Mouse (Mus musculus) heart, postnatal 0 days (tissue): ENCODE measurements at regions not wholly inside any gene's neighbourhood (a gene's known extent, or its start where the extent isn't known, plus 50 kb on each side); places are given as distances from the start of the nearest gene placed in this dataset.
"Not testable (repeated sequence)": the region's sequence is repeated elsewhere in the genome, so short reads cannot be mapped to it uniquely, and the experiment has no call there.

Source experiments
- ATAC-seq: fragments of 200-750 bp; cut with Nextera tagmentation; 2 replicates; pipeline ENCODE4 v1.8.0; 2017; ENCODE audit warnings: low read depth, moderate number of reproducible peaks, moderate library complexity; ENCODE audit not compliant: insufficient read depth
- DNase-seq: peaks from one replicate; pipeline ENCODE4 v3.0.0-alpha.2; 2016; ENCODE audit warnings: low spot score
- H3K27ac ChIP-seq: fragments of 300-500 bp; sonication (generic); 2 replicates; pipeline ENCODE4 v1.5.1; 2014; ENCODE audit warnings: low read depth, mild to moderate bottlenecking
- H3K27me3 ChIP-seq: fragments of 300-500 bp; sonication (generic); 2 replicates; pipeline ENCODE4 v1.6.1; 2014; ENCODE audit warnings: low read length, mixed read lengths; ENCODE audit not compliant: control insufficient read depth, insufficient read depth
- H3K36me3 ChIP-seq: fragments of 300-500 bp; sonication (generic); replicated peaks from 2 replicates; pipeline ENCODE4 v1.6.1; 2014; ENCODE audit warnings: low read length, mixed read lengths; ENCODE audit not compliant: control insufficient read depth, insufficient read depth
- H3K4me1 ChIP-seq: fragments of 300-500 bp; sonication (generic); 2 replicates; pipeline ENCODE4 v1.6.1; 2014; ENCODE audit warnings: antibody characterized with exemption; ENCODE audit not compliant: control insufficient read depth, insufficient read depth
- H3K4me2 ChIP-seq: fragments of 300-500 bp; sonication (generic); 2 replicates; pipeline ENCODE4 v1.6.1; 2014; ENCODE audit warnings: low read depth, mild to moderate bottlenecking, low read length, moderate library complexity
- H3K4me3 ChIP-seq: fragments of 300-500 bp; sonication (generic); 2 replicates; pipeline ENCODE4 v1.5.1; 2014; ENCODE audit warnings: low read depth, low read length
- H3K9ac ChIP-seq: fragments of 300-500 bp; sonication (generic); replicated peaks from 2 replicates; pipeline ENCODE4 v1.6.1; 2014; ENCODE audit warnings: low read depth, low read length, mixed read lengths
- H3K9me3 ChIP-seq: fragments of 300-500 bp; sonication (generic); replicated peaks from 2 replicates; pipeline ENCODE4 v1.6.1; 2016; ENCODE audit warnings: low read length; ENCODE audit not compliant: control insufficient read depth
- CTCF ChIP-seq: IDR thresholded peaks from 2 replicates; pipeline ENCODE4 v1.5.1; 2016; ENCODE audit warnings: antibody characterized with exemption, control low read depth, low read depth
- EP300 ChIP-seq: IDR thresholded peaks from 2 replicates; pipeline ENCODE4 v1.6.1; 2016; ENCODE audit warnings: antibody characterized with exemption, low read depth
- WGBS: fragments of 180-500 bp; shearing (Covaris S2); extraction: QIAGEN DNeasy Blood & Tissue Kit; methylation state at CpG from one replicate; pipeline ENCODE4 v1.1.7; 2014; 5-methylcytosine and 5-hydroxymethylcytosine counted together

GRCm38 (mm10) chr10:6301514-6301913, 379.3 kb upstream of the Rgs17 start:
- DNase-seq: no peak
- ATAC-seq: no peak
- H3K4me3 ChIP-seq: no peak overlapping the region

GRCm38 (mm10) chr10:6309351-6309750, 387.2 kb upstream of the Rgs17 start:
- ATAC-seq (no peak), DNase-seq (no peak)
- Histone ChIP-seq H3K4me2 (no peak overlapping the region), H3K9ac (no peak overlapping the region), H3K9me3 (no peaks in the 10 kb centered on the region; the same call in 1 of the 2 replicates), H3K27me3 (no peaks in the 10 kb centered on the region), H3K36me3 (no peaks in the 10 kb centered on the region), H3K4me1 (no peaks in the 10 kb centered on the region), H3K4me3 (no peak overlapping the region), H3K27ac (no peak overlapping the region)
- WGBS: 77% methylated on average over 2 of the region's 2 CpGs
- TF ChIP-seq EP300 (no peak), CTCF (no peak)

More at GRCm38 (mm10) chr10:6301514-6301913, 379.3 kb upstream of the Rgs17 start:
- TF ChIP-seq CTCF (no peak), EP300 (no peak)
- Histone ChIP-seq H3K4me2 (no peak overlapping the region), H3K9ac (no peak overlapping the region), H3K9me3 (no peaks in the 10 kb centered on the region), H3K27me3 (no peaks in the 10 kb centered on the region), H3K36me3 (no peaks in the 10 kb centered on the region), H3K27ac (no peak overlapping the region), H3K4me1 (no peaks in the 10 kb centered on the region)

- Histone ChIP-seq H3K9me3 (no peaks in the 10 kb centered on the region), H3K27me3 (no peaks in the 10 kb centered on the region), H3K9ac (no peak overlapping the region), H3K4me1 (no peaks in the 10 kb centered on the region), H3K4me2 (no peak overlapping the region), H3K4me3 (no peak overlapping the region), H3K36me3 (no peaks in the 10 kb centered on the region), H3K27ac (no peak overlapping the region)
- no peak for TF ChIP-seq CTCF
- TF ChIP-seq EP300: no peak
- 82% methylated on average over 8 of the region's 8 CpGs for WGBS
- DNase-seq: no peak
- ATAC-seq: no peak
These were observed 416.7 kb upstream of the Oprm1 start for GRCm38 (mm10) chr10:6341572-6341971.

- not testable (repeated sequence) for ATAC-seq, H3K9ac ChIP-seq
- WGBS: 83% methylated on average over 14 of the region's 14 CpGs
These were observed 409.1 kb upstream of the Oprm1 start for GRCm38 (mm10) chr10:6349216-6349615.

GRCm38 (mm10) chr10:6366182-6366581, 392.1 kb upstream of the Oprm1 start:
- H3K9ac ChIP-seq: no peak overlapping the region

More at GRCm38 (mm10) chr10:6349216-6349615, 409.1 kb upstream of the Oprm1 start:
- not testable (repeated sequence) for H3K36me3 ChIP-seq, H3K4me1 ChIP-seq, H3K27ac ChIP-seq, H3K27me3 ChIP-seq, H3K9me3 ChIP-seq, DNase-seq, H3K4me2 ChIP-seq, H3K4me3 ChIP-seq

GRCm38 (mm10) chr10:6371666-6372065, 386.6 kb upstream of the Oprm1 start:
- Histone ChIP-seq H3K4me1 (no peaks in the 10 kb centered on the region), H3K27ac (no peak overlapping the region), H3K36me3 (no peaks in the 10 kb centered on the region), H3K4me2 (no peak overlapping the region), H3K27me3 (no peaks in the 10 kb centered on the region), H3K9ac (no peak overlapping the region), H3K4me3 (no peak overlapping the region), H3K9me3 (no peaks in the 10 kb centered on the region)
- ATAC-seq: 0 out of 2 replicates have a peak, but pooled peaks have one; percentile 41
- TF ChIP-seq CTCF (no peak), EP300 (0 out of 2 replicates have a peak, but pooled peaks have one; percentile 57)
- 31% methylated on average over 2 of the region's 2 CpGs for WGBS
- peak; percentile 23 for DNase-seq

More at GRCm38 (mm10) chr10:6366182-6366581, 392.1 kb upstream of the Oprm1 start:
- DNase-seq: peak; percentile 15
- Histone ChIP-seq H3K4me2 (no peak overlapping the region), H3K36me3 (no peaks in the 10 kb centered on the region), H3K4me1 (peaks cover 7% of the 10 kb centered on the region; the same call in 1 of the 2 replicates), H3K27me3 (no peaks in the 10 kb centered on the region), H3K4me3 (no peak overlapping the region), H3K9me3 (no peaks in the 10 kb centered on the region), H3K27ac (no peak overlapping the region)
- peak; percentile 83 for ATAC-seq
- 32% methylated on average over 4 of the region's 4 CpGs for WGBS
- TF ChIP-seq CTCF (no peak), EP300 (no peak)

- not testable (repeated sequence) for H3K9me3 ChIP-seq, H3K4me3 ChIP-seq, H3K36me3 ChIP-seq, DNase-seq, H3K4me1 ChIP-seq, H3K9ac ChIP-seq, H3K27me3 ChIP-seq
- H3K27ac ChIP-seq: peak overlapping the region; percentile 60
- H3K4me2 ChIP-seq: 0 out of 2 replicates have a peak overlapping the region, but pooled peaks have one; percentile 26
- peak; percentile 78 for ATAC-seq
- WGBS: 55% methylated on average over 12 of the region's 12 CpGs
These were observed 340.8 kb upstream of the Oprm1 start for GRCm38 (mm10) chr10:6417336-6418105.
